Mouse (Mus musculus): ENCODE results near the gene Wscd2.
"Not testable (repeated sequence)": the region's sequence is repeated elsewhere in the genome, so short reads cannot be mapped to it uniquely, and the experiment has no call there.

Gene Wscd2

GRCm38 (mm10) chr5:113583424-113584162 is 93.5 kb downstream of the Wscd2 start:
- DNase-seq (ENCODE audit: low spot score) = no peak

GRCm38 (mm10) chr5:113584439-113584838 is 94.3 kb downstream of the Wscd2 start:
- DNase-seq (ENCODE audit: low spot score) = no peak

GRCm38 (mm10) chr5:113585619-113586457 is 95.7 kb downstream of the Wscd2 start:
- not testable (repeated sequence) for DNase-seq (ENCODE audit: low spot score)

- not testable (repeated sequence) for DNase-seq (ENCODE audit: low spot score)
Measured at GRCm38 (mm10) chr5:113586458-113586849, 96.3 kb downstream of the Wscd2 start.

- no peak for DNase-seq (ENCODE audit: low spot score)
Measured at GRCm38 (mm10) chr5:113590010-113590640, 100.0 kb downstream of the Wscd2 start.

GRCm38 (mm10) chr5:113591166-113591565 is 101.0 kb downstream of the Wscd2 start:
- no peak for DNase-seq (ENCODE audit: low spot score)

GRCm38 (mm10) chr5:113591751-113592230 is 101.7 kb downstream of the Wscd2 start:
- DNase-seq (ENCODE audit: low spot score) = no peak

- DNase-seq (ENCODE audit: low spot score) = no peak
Measured at GRCm38 (mm10) chr5:113593911-113594705, 104.0 kb downstream of the Wscd2 start.

- DNase-seq (ENCODE audit: low spot score) = no peak
Measured at GRCm38 (mm10) chr5:113596252-113596651, 106.1 kb downstream of the Wscd2 start.

- DNase-seq (ENCODE audit: low spot score) = no peak
Measured at GRCm38 (mm10) chr5:113596780-113597353, 106.7 kb downstream of the Wscd2 start.

- DNase-seq (ENCODE audit: low spot score) = no peak
Measured at GRCm38 (mm10) chr5:113600181-113600580, 110.0 kb downstream of the Wscd2 start.

GRCm38 (mm10) chr5:113600803-113601202 is 110.7 kb downstream of the Wscd2 start:
- DNase-seq (ENCODE audit: low spot score) = no peak

- no peak for DNase-seq (ENCODE audit: low spot score)
Measured at GRCm38 (mm10) chr5:113603471-113603870, 113.3 kb downstream of the Wscd2 start.

GRCm38 (mm10) chr5:113604758-113605157 is 114.6 kb downstream of the Wscd2 start:
- DNase-seq (ENCODE audit: low spot score) = no peak

- no peak for DNase-seq (ENCODE audit: low spot score)
Measured at GRCm38 (mm10) chr5:113606121-113606520, 116.0 kb downstream of the Wscd2 start.

GRCm38 (mm10) chr5:113606961-113607785 is 117.0 kb downstream of the Wscd2 start:
- DNase-seq (ENCODE audit: low spot score) = peak; percentile 7

- peak; percentile 11 for DNase-seq (ENCODE audit: low spot score)
Measured at GRCm38 (mm10) chr5:113607941-113608431, 117.9 kb downstream of the Wscd2 start.

- no peak for DNase-seq (ENCODE audit: low spot score)
Measured at GRCm38 (mm10) chr5:113608511-113608910, 118.4 kb downstream of the Wscd2 start.

GRCm38 (mm10) chr5:113609891-113610290 is 119.8 kb downstream of the Wscd2 start:
- no peak for DNase-seq (ENCODE audit: low spot score)

GRCm38 (mm10) chr5:113610490-113610889 is 120.4 kb downstream of the Wscd2 start:
- no peak for DNase-seq (ENCODE audit: low spot score)
